Mouse (Mus musculus): ENCODE measurements around the gene D930020B18Rik.

D930020B18Rik gene

GRCm38 (mm10) chr10:121705399-121706163 lies 64.2 kb downstream of the D930020B18Rik start:
- DNase-seq: no peak

GRCm38 (mm10) chr10:121716862-121717261 lies 75.5 kb downstream of the D930020B18Rik start:
- DNase-seq: no peak

GRCm38 (mm10) chr10:121718896-121719585 lies 77.7 kb downstream of the D930020B18Rik start:
- DNase-seq: no peak

GRCm38 (mm10) chr10:121720701-121721100 lies 79.3 kb downstream of the D930020B18Rik start:
- no peak for DNase-seq

- no peak for DNase-seq
Measured at GRCm38 (mm10) chr10:121726505-121726904, 85.1 kb downstream of the D930020B18Rik start.

- DNase-seq: no peak
Measured at GRCm38 (mm10) chr10:121727151-121727550, 85.8 kb downstream of the D930020B18Rik start.

- peak; percentile 16 to 35 for DNase-seq
Measured at GRCm38 (mm10) chr10:121728226-121728625, 86.8 kb downstream of the D930020B18Rik start.

GRCm38 (mm10) chr10:121731048-121731725 lies 89.8 kb downstream of the D930020B18Rik start:
- DNase-seq: no peak

- DNase-seq: no peak
Measured at GRCm38 (mm10) chr10:121732542-121732941, 91.2 kb downstream of the D930020B18Rik start.

- DNase-seq: no peak
Measured at GRCm38 (mm10) chr10:121737256-121737655, 95.9 kb downstream of the D930020B18Rik start.

- peak; percentile 91 to 95 for DNase-seq
Measured at GRCm38 (mm10) chr10:121739548-121740505, 98.4 kb downstream of the D930020B18Rik start, which contains the start of gene BC048403. Gene BC048403, plus strand, starts transcription at chr10:121739937.

- no peak for DNase-seq
Measured at GRCm38 (mm10) chr10:121742336-121742735, 100.9 kb downstream of the D930020B18Rik start.

Data from cerebellum, postnatal 25 days (tissue).